Mouse (Mus musculus): ENCODE results near the gene Mrps7. TPM values are rescaled to one million over a fixed set of nuclear protein-coding genes. Genes with fewer than 3 reads are reported as not detected.
A peak's percentile ranks its signal among the peaks of the same experiment; 100 is the strongest.

Mrps7 gene
- total RNA-seq, 2 experiments from 2014 or later, result 52.8 to 54.1 TPM

GRCm38 (mm10) chr11:115627705-115628464 lies 24.2 kb downstream of the Mrps7 start, which contains the start of gene Slc25a19:
Gene Slc25a19, minus strand, starts transcription at chr11:115628295.
- peak; percentile 99 for DNase-seq (ENCODE audit: low spot score in 2 of 2)

- DNase-seq (ENCODE audit: low spot score in 2 of 2), result no peak
Observed at GRCm38 (mm10) chr11:115628465-115629101, 24.9 kb downstream of the Mrps7 start.

GRCm38 (mm10) chr11:115629734-115630531 lies 26.2 kb downstream of the Mrps7 start:
- DNase-seq (ENCODE audit: low spot score in 2 of 2), result no peak

GRCm38 (mm10) chr11:115630532-115631504 lies 27.1 kb downstream of the Mrps7 start:
- no peak for DNase-seq (ENCODE audit: low spot score in 2 of 2)

- DNase-seq (ENCODE audit: low spot score in 2 of 2), result peak in 1 of 2 experiments; percentile 42
Observed at GRCm38 (mm10) chr11:115631505-115631890, 27.8 kb downstream of the Mrps7 start.

- no peak for DNase-seq (ENCODE audit: low spot score in 2 of 2)
Observed at GRCm38 (mm10) chr11:115632247-115632646, 28.5 kb downstream of the Mrps7 start.

DNA sequence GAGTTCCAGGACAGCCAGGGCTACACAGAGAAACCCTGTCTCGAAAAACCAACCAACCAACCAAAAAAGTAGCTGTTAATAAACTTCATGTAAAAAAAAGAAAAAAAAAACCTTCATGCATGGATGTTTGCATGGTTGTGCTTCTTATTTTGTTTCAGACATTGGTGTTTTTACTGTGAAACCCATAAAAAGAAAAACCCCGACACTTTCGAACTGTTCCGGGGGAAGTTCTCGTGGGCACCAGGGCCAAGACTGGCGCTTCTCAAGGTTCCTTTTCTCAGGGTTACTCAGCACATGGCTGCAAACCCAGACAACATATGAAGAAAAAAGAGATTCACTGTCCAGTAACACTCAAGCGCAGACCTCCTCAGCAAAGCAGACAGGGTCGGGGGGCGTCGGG lies 29.1 kb downstream of the Mrps7 start:
- no peak for DNase-seq (ENCODE audit: low spot score in 2 of 2)

GRCm38 (mm10) chr11:115634109-115634508 lies 30.4 kb downstream of the Mrps7 start:
- no peak for DNase-seq (ENCODE audit: low spot score in 2 of 2)

GRCm38 (mm10) chr11:115635041-115635440 lies 31.3 kb downstream of the Mrps7 start:
- DNase-seq (ENCODE audit: low spot score in 2 of 2), result no peak

GRCm38 (mm10) chr11:115635484-115635883 lies 31.8 kb downstream of the Mrps7 start:
- DNase-seq (ENCODE audit: low spot score in 2 of 2), result no peak

GRCm38 (mm10) chr11:115636960-115637359 lies 33.2 kb downstream of the Mrps7 start:
- DNase-seq (ENCODE audit: low spot score in 2 of 2), result no peak

DNA sequence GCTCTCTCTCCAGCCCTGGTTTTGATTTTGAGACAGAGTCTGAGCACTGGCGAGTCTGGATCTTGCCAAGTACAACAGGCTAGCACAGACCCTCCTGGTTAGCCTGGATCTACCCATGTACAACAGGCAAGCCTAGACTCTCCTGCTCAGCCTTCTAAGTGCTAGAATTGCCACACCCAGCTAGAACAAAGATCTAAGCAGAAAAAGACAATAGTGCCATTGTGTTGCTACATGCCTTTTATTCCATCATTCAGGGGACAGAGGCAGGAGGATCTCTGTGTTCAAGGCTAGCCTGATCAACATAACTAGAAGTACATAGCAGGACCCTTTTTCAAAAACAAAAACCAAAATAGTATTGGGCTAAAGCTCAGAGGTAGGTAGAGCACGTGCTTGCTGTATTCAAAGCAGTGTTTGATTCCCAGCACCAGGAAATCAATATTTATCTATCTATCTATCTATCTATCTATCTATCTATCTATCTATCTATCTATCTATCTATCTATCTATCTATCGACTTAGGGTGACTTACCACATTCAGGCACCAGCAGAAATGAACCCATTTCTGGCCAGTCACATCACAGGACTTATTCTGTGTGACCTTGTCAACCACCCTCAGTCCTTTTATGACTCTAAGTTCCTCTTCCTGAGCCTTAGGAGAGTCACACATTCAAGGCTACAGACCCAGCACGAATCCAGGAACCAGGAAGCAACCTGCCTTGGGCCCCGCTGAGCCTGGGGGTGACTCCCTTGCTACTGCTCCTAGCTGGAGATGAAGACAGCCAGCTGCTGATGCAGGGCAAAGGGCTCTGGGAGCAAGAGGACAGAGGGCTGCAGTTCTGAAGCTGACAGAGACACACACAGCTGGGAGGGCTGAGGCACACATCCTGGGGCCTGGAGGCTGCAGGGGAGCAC lies 35.0 kb downstream of the Mrps7 start:
- no peak for DNase-seq (ENCODE audit: low spot score in 2 of 2)

GRCm38 (mm10) chr11:115639540-115639939 lies 35.8 kb downstream of the Mrps7 start:
- no peak for DNase-seq (ENCODE audit: low spot score in 2 of 2)

DNA sequence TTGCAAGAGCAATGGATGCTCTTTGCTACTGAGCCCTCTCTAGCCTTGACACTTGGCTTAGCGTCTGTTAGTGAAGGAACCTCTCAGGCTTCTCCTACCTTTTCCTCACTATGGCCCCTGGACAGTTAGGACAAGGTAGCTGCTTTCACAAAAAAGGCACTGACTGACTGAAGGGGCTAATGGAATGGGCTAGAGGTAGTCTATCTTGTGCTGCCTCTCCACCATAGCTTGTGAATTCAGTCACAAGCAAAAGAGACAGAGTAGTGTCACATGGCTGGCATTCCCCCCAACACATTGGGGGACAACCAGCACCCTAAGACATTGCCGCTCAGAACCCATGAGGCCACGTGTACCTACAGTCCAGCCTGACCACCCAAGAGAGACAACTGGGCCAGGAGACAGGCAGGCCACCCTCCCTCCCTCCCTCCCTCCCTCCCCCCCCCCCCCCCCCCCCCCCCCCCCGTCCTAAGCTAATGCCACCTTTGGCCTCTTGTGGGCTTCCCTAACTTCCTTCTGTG lies 36.6 kb downstream of the Mrps7 start:
- DNase-seq (ENCODE audit: low spot score in 2 of 2), result no peak

GRCm38 (mm10) chr11:115640978-115641663 lies 37.4 kb downstream of the Mrps7 start:
- peak; percentile 26 to 30 for DNase-seq (ENCODE audit: low spot score in 2 of 2)

DNA sequence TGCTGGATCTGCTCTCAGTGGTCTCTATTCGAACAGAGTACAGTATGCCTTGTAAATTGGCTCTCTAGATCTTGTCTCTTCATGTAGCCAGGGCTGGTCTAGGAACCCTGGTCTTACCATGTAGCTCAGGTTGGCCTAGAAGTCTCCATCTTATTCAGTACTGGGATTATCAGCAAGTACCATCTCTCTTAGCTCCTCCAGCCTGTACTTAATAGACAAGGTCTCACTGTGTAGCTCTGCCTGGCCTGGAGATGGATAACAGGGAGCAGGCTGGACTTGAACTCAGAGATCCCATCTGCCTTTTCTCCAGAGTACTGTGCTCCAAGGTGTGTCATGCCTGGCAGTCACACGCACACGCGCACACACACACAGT lies 37.9 kb downstream of the Mrps7 start:
- DNase-seq (ENCODE audit: low spot score in 2 of 2), result no peak

DNA sequence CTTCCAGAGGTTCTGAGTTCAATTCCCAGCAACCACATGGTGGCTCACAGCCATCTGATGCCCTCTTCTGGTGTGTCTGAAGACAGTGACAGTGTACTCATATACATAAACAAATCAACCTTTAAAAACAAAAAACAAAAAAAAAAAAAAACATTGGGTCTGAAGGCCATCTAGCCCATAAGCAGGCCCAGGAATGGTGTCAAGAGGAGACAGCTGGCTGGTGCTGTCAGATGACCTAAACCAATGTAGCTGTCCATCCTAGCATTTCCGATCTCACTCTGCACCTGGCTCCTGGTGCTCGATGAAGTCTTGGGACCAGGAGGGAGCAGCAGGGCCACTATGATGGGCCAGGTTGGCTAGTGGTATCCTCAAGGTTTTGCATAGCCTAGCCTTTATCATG lies 39.0 kb downstream of the Mrps7 start:
- no peak for DNase-seq (ENCODE audit: low spot score in 2 of 2)

- DNase-seq (ENCODE audit: low spot score in 2 of 2), result no peak
Observed at GRCm38 (mm10) chr11:115643265-115643664, 39.5 kb downstream of the Mrps7 start.

DNA sequence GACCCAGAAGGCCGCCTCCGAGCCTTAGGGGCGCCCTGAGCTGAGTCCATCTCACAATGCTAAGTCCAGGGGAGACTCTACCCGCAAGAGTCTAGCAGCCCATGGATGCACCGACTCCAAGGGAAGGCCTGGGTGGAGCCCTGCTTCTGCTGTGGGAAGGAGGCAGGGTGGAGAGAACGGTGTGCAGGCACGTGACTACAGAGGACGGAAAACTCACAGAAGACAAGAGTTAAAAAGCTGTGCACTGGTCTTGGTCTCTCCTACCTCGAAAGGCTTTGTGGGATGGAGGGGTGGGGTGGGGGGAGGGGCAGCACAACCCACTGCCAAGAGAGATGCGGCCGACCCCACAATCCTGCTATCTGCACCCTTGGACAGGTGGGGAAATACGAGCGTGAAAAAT lies 40.6 kb downstream of the Mrps7 start:
- DNase-seq (ENCODE audit: low spot score in 2 of 2), result no peak
